Mouse (Mus musculus) cerebellum, adult 2 months (tissue): ENCODE measurements around the gene Tspan14.

Experiments
- CTCF ChIP-seq: fragments of 200-500 bp; IDR thresholded peaks from 2 replicates; pipeline ENCODE4 v1.5.1; 2011; ENCODE audit warnings: low read depth, mild to moderate bottlenecking, control low read depth, low read length, moderate library complexity, borderline replicate concordance; ENCODE audit not compliant: insufficient read depth
- POLR2A ChIP-seq: fragments of 200-500 bp; IDR thresholded peaks from 2 replicates; pipeline ENCODE4 v1.6.1; 2011; ENCODE audit warnings: low read length, control low read depth, borderline replicate concordance; ENCODE audit not compliant: insufficient read depth

GRCm38 (mm10) chr14:40919521-40919920, 47.1 kb downstream of the Tspan14 start:
- TF ChIP-seq CTCF (no peak), POLR2A (no peak)
